Mouse (Mus musculus) midbrain, postnatal 0 days (tissue): ENCODE measurements around the gene Usp16. TPM values are rescaled to one million over a fixed set of nuclear protein-coding genes. Genes with fewer than 3 reads are reported as not detected.

Source experiments
- ATAC-seq: fragments of 200-750 bp; cut with Nextera tagmentation; 2 replicates; pipeline ENCODE4 v1.8.0; 2017; ENCODE audit warnings: moderate number of reproducible peaks, mild to moderate bottlenecking, moderate TSS enrichment, moderate library complexity; ENCODE audit not compliant: low FRiP score
- DNase-seq: peaks from one replicate; pipeline ENCODE4 v3.0.0-alpha.2; 2015; ENCODE audit warnings: low spot score
- H3K27ac ChIP-seq: fragments of 300-500 bp; sonication (generic); 2 replicates; pipeline ENCODE4 v1.5.1; 2014; ENCODE audit warnings: low read depth, mild to moderate bottlenecking, low read length, mixed read lengths
- H3K27me3 ChIP-seq: fragments of 300-500 bp; sonication (generic); 2 replicates; pipeline ENCODE4 v1.6.1; 2014; ENCODE audit warnings: low read length, control low read depth, mixed read lengths; ENCODE audit not compliant: insufficient read depth
- H3K36me3 ChIP-seq: fragments of 300-500 bp; sonication (generic); 2 replicates; pipeline ENCODE4 v1.6.1; 2014; ENCODE audit warnings: low read length, control low read depth, mixed read lengths; ENCODE audit not compliant: insufficient read depth
- H3K4me1 ChIP-seq: fragments of 300-500 bp; sonication (generic); 2 replicates; pipeline ENCODE4 v1.6.1; 2014; ENCODE audit warnings: mild to moderate bottlenecking, control low read depth, antibody characterized with exemption, low read length, mixed read lengths; ENCODE audit not compliant: insufficient read depth
- H3K4me2 ChIP-seq: fragments of 300-500 bp; sonication (generic); 2 replicates; pipeline ENCODE4 v1.6.1; 2014; ENCODE audit warnings: low read depth, mild to moderate bottlenecking, low read length, mixed read lengths; ENCODE audit not compliant: poor library complexity, severe bottlenecking
- H3K4me3 ChIP-seq: fragments of 300-500 bp; sonication (generic); 2 replicates; pipeline ENCODE4 v1.5.1; 2014; ENCODE audit warnings: low read depth, mild to moderate bottlenecking, low read length, moderate library complexity
- H3K9ac ChIP-seq: fragments of 300-500 bp; sonication (generic); replicated peaks from 2 replicates; pipeline ENCODE4 v1.6.1; 2014; ENCODE audit warnings: mild to moderate bottlenecking, low read length, moderate library complexity, mixed read lengths; ENCODE audit not compliant: poor library complexity, severe bottlenecking
- H3K9me3 ChIP-seq: fragments of 300-500 bp; sonication (generic); 2 replicates; pipeline ENCODE4 v1.6.1; 2016; ENCODE audit warnings: low read length, control low read depth
- CTCF ChIP-seq: IDR thresholded peaks from 2 replicates; pipeline ENCODE4 v1.5.1; 2016; ENCODE audit warnings: antibody characterized with exemption, mild to moderate bottlenecking
- WGBS: fragments of 180-500 bp; shearing (Covaris S2); extraction: QIAGEN DNeasy Blood & Tissue Kit; methylation state at CpG from one replicate; pipeline ENCODE4 v1.1.7; 2014; 5-methylcytosine and 5-hydroxymethylcytosine counted together
- polyA plus RNA-seq: library from polyadenylated mRNA; unstranded; fragments of >200 nt; fragmentation: Nextera tagmentation; extraction: Ambion mirVana; gene quantifications from 2 replicates; pipeline ENCODE4 v1.2.1, GENCODE M21; 2015
- total RNA-seq: library from RNA; depleted of rRNA; stranded (reverse); fragments of >200 nt; gene quantifications from 2 replicates; pipeline ENCODE4 v1.2.3, GENCODE M21; 2014; rRNA removed

Usp16 gene
- total and polyA plus RNA-seq, 2 experiments from 2014 or later: 30.7 to 47.4 TPM

DNA sequence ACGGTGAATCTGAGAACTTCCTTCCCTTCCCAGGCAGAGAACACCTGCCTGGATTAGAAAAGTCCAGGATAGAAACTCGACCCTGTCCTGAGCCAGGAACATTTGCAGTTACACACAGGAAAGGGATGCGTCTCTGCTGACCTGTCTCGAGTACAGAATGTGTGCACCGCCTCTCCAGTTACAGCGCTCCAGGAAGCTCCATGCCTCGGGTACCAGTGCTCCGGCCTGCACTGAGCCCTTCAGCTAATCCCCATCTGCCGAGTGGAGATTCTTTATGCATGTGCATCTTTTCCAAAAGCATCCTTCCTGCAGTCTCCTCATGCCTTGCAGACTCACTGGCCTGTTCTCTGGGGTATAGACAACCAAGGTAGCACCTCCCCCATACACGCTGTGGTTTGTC lies 74.3 kb downstream of the Usp16 start:
- WGBS: 68% methylated on average over 10 of the region's 10 CpGs
- no peak for TF ChIP-seq CTCF

More for the DNA sequence above, 74.3 kb downstream of the Usp16 start:
- H3K4me2 ChIP-seq: no peak overlapping the region
- no peak overlapping the region for H3K27ac ChIP-seq
- ATAC-seq: no peak
- H3K4me1 ChIP-seq: no peaks in the 10 kb centered on the region; the same call in 1 of the 2 replicates
- H3K9ac ChIP-seq: no peak overlapping the region
- DNase-seq: no peak
- H3K9me3 ChIP-seq: no peaks in the 10 kb centered on the region
- H3K27me3 ChIP-seq: no peaks in the 10 kb centered on the region
- no peak overlapping the region for H3K4me3 ChIP-seq
- no peaks in the 10 kb centered on the region for H3K36me3 ChIP-seq

Other genes starting within 250 kb of the Usp16 start
- 10.9 and 18.5 TPM in 2 replicates for gene N6amt1, start 100.5 kb upstream of the Usp16 start, total RNA-seq
- gene N6amt1, start 100.5 kb upstream of the Usp16 start, polyA plus RNA-seq: 31.5 and 34.4 TPM in 2 replicates
- 18.5 and 22.8 TPM in 2 replicates for gene Ltn1, start 22.1 kb upstream of the Usp16 start, total RNA-seq
- 16.0 and 17.5 TPM in 2 replicates for gene Ltn1, start 22.1 kb upstream of the Usp16 start, polyA plus RNA-seq
- 7.9 and 11.3 TPM in 2 replicates for gene Rwdd2b, start 14.1 kb upstream of the Usp16 start, total RNA-seq
- gene Rwdd2b, start 14.1 kb upstream of the Usp16 start, polyA plus RNA-seq: 17.0 and 18.7 TPM in 2 replicates
- 142 and 183 TPM in 2 replicates for gene Cct8, start 41.2 kb downstream of the Usp16 start, total RNA-seq
- gene Cct8, start 41.2 kb downstream of the Usp16 start, polyA plus RNA-seq: 345 TPM in 2 replicates
- gene Map3k7cl, start 98.6 kb downstream of the Usp16 start, total RNA-seq: 0.38 TPM in 1 of 2 replicates, not detected in the other
- gene Map3k7cl, start 98.6 kb downstream of the Usp16 start, polyA plus RNA-seq: not detected in 2 replicates
- 32.9 and 44.0 TPM in 2 replicates for gene Bach1, start 244.2 kb downstream of the Usp16 start, total RNA-seq
- gene Bach1, start 244.2 kb downstream of the Usp16 start, polyA plus RNA-seq: 9.4 and 10.3 TPM in 2 replicates